Mouse (Mus musculus): ENCODE results near the gene Rpl37. TPM values are rescaled to one million over a fixed set of nuclear protein-coding genes. Genes with fewer than 3 reads are reported as not detected.

The Rpl37 gene
- total and polyA plus RNA-seq, 2 experiments from 2014 or later = 281 to 404 TPM

DNA sequence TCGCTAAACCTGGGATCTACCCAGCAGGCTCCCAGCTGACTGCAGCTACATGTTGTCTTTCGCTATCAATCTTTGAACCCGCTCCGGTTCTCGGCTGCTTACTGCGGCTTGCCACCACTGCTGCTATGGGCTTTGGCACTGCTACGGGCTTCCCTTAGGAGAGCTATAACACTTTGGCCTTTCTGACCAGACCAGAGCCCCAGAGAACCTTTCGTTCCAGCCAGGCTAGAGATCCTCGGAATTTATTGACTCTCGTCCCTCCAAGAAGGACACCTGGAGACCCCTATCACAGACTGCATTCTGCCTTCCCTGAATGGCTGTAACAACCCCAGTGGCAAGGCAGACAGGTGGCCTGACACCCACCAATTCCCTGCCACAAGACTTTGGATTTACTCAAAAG lies 26.3 kb upstream of the Rpl37 start:
- no peak for ATAC-seq (ENCODE audit: low FRiP score)
- no peak overlapping the region for H3K9ac ChIP-seq (replicated peaks; ENCODE audit: low read length, poor library complexity, severe bottlenecking)
- no peaks in the 10 kb centered on the region for H3K27me3 ChIP-seq (ENCODE audit: insufficient read depth, low read length)
- no peaks in the 10 kb centered on the region for H3K4me1 ChIP-seq (ENCODE audit: insufficient read depth, low read length)
- WGBS = 94% methylated on average over 10 of the region's 10 CpGs
- H3K4me2 ChIP-seq (ENCODE audit: low read depth, low read length, poor library complexity, severe bottlenecking) = no peak overlapping the region
- DNase-seq (ENCODE audit: low spot score) = no peak
- H3K36me3 ChIP-seq (ENCODE audit: insufficient read depth, low read length) = no peaks in the 10 kb centered on the region
- no peak for TF ChIP-seq CTCF (IDR thresholded peaks at IDR 0.05)
- no peak overlapping the region for H3K4me3 ChIP-seq (ENCODE audit: low read depth, low read length)
- H3K27ac ChIP-seq (ENCODE audit: low read depth, low read length) = no peak overlapping the region
- H3K9me3 ChIP-seq (ENCODE audit: low read length) = no peaks in the 10 kb centered on the region

DNA sequence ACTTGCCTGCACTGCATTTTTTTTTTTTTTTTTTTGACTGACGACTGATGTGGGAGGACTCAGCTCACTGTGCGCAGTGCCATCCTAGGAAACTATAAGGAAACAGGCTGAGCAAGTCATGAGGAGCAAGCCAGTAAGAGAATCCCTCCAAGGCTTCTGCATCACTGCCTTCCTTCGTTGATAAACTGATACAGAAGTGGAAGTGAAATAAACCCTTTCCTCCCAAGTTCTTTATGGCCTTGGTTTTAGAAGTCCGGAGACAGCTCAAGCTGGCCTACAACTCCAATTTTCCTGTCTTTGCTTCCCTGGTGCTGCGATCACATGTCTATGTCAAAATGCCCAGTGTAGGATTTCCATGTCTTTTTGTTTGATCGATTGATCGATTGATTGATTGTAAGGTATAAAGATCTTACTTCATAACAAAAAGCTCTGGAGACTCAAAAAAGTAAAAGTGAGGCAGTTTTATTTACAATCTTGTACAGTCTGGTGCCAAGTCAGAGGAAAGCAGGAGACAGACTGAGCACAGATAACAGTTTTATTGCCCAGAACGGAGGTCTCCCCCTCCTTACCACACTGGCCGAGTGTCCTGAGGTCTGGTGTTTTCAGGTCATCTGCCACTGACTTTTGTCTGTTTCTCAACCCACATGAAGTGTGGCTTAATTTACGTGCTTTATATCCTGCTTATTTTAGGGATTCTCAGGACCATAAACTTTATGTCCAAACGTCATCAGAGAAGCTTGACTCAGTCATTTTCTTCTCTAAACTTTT lies 20.7 kb upstream of the Rpl37 start:
- TF ChIP-seq CTCF (IDR thresholded peaks at IDR 0.05) = no peak
- Histone ChIP-seq H3K36me3 (ENCODE audit: insufficient read depth, low read length) (no peaks in the 10 kb centered on the region), H3K9ac (replicated peaks; ENCODE audit: low read length, poor library complexity, severe bottlenecking) (no peak overlapping the region), H3K9me3 (ENCODE audit: low read length) (no peaks in the 10 kb centered on the region), H3K4me1 (ENCODE audit: insufficient read depth, low read length) (no peaks in the 10 kb centered on the region), H3K4me2 (ENCODE audit: low read depth, low read length, poor library complexity, severe bottlenecking) (no peak overlapping the region), H3K27ac (ENCODE audit: low read depth, low read length) (no peak overlapping the region), H3K27me3 (ENCODE audit: insufficient read depth, low read length) (no peaks in the 10 kb centered on the region), H3K4me3 (ENCODE audit: low read depth, low read length) (no peak overlapping the region)
- DNase-seq (ENCODE audit: low spot score) (no peak), ATAC-seq (ENCODE audit: low FRiP score) (no peak)
- 92% methylated on average over 11 of the region's 11 CpGs for WGBS

DNA sequence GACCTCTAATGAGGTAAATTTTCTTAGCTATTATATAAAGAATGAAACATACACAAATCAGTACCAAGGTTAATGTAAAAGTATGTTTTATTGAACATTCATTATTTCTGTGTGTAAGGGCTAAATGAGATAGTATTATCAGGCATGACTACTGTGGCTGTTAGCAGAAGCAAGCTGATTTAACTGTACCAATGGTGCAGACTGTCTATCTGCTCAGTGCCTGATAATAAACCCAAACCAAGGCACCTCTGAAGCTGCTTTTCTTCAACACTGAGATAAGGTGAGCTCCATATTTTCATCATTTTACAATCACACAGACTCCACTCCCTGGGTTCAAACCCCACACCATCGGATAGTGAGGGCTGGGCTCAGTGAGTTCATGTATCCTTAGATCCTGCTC lies 19.1 kb upstream of the Rpl37 start:
- no peak for TF ChIP-seq CTCF (IDR thresholded peaks at IDR 0.05)
- Histone ChIP-seq H3K9me3 (ENCODE audit: low read length) (no peaks in the 10 kb centered on the region), H3K9ac (replicated peaks; ENCODE audit: low read length, poor library complexity, severe bottlenecking) (no peak overlapping the region), H3K4me3 (ENCODE audit: low read depth, low read length) (no peak overlapping the region), H3K36me3 (ENCODE audit: insufficient read depth, low read length) (no peaks in the 10 kb centered on the region), H3K4me1 (ENCODE audit: insufficient read depth, low read length) (no peaks in the 10 kb centered on the region), H3K4me2 (ENCODE audit: low read depth, low read length, poor library complexity, severe bottlenecking) (no peak overlapping the region), H3K27me3 (ENCODE audit: insufficient read depth, low read length) (no peaks in the 10 kb centered on the region), H3K27ac (ENCODE audit: low read depth, low read length) (no peak overlapping the region)
- ATAC-seq (ENCODE audit: low FRiP score) = no peak
- 95% methylated on average over 1 of the region's 1 CpGs for WGBS
- DNase-seq (ENCODE audit: low spot score) = no peak

DNA sequence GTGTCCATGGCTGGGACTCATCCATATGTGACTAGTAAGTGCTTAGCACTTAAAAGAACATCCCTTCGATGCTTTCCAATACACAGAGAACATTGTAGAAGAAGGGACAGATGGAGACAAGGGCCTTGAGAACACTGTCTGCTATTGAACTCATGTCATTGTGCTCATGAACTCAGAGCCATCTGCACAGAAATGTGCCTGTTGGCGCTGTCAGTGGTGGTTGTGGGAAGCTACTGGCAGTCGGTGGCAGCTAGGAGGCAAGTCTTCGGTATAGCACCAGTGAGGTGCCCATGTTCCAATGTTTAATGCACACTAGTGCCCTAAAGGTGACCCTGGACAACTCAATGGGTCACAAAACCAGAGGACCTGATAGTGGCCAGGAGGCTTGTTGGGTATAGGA lies 14.1 kb upstream of the Rpl37 start:
- no peak for TF ChIP-seq CTCF (IDR thresholded peaks at IDR 0.05)
- H3K27me3 ChIP-seq (ENCODE audit: insufficient read depth, low read length) = no peaks in the 10 kb centered on the region
- H3K36me3 ChIP-seq (ENCODE audit: insufficient read depth, low read length) = no peaks in the 10 kb centered on the region
- H3K27ac ChIP-seq (ENCODE audit: low read depth, low read length) = no peak overlapping the region
- H3K9ac ChIP-seq (replicated peaks; ENCODE audit: low read length, poor library complexity, severe bottlenecking) = no peak overlapping the region
- ATAC-seq (ENCODE audit: low FRiP score) (no peak), DNase-seq (ENCODE audit: low spot score) (no peak)
- H3K4me2 ChIP-seq (ENCODE audit: low read depth, low read length, poor library complexity, severe bottlenecking) = no peak overlapping the region
- 93% methylated on average over 4 of the region's 4 CpGs for WGBS
- no peak overlapping the region for H3K4me3 ChIP-seq (ENCODE audit: low read depth, low read length)
- H3K9me3 ChIP-seq (ENCODE audit: low read length) = no peaks in the 10 kb centered on the region
- no peaks in the 10 kb centered on the region for H3K4me1 ChIP-seq (ENCODE audit: insufficient read depth, low read length)

- no peaks in the 10 kb centered on the region for H3K36me3 ChIP-seq (ENCODE audit: insufficient read depth, low read length)
- TF ChIP-seq CTCF (IDR thresholded peaks at IDR 0.05) = no peak
- H3K4me2 ChIP-seq (ENCODE audit: low read depth, low read length, poor library complexity, severe bottlenecking) = no peak overlapping the region
- H3K27ac ChIP-seq (ENCODE audit: low read depth, low read length) = no peak overlapping the region
- no peak for DNase-seq (ENCODE audit: low spot score)
- ATAC-seq (ENCODE audit: low FRiP score) = peak; percentile 13; the same call in 1 of the 2 replicates
- H3K9me3 ChIP-seq (ENCODE audit: low read length) = no peaks in the 10 kb centered on the region
- H3K27me3 ChIP-seq (ENCODE audit: insufficient read depth, low read length) = no peaks in the 10 kb centered on the region
- no peak overlapping the region for H3K9ac ChIP-seq (replicated peaks; ENCODE audit: low read length, poor library complexity, severe bottlenecking)
- 80% methylated on average over 6 of the region's 6 CpGs for WGBS
- H3K4me3 ChIP-seq (ENCODE audit: low read depth, low read length) = no peak overlapping the region
- no peaks in the 10 kb centered on the region for H3K4me1 ChIP-seq (ENCODE audit: insufficient read depth, low read length)
Observed at GRCm38 (mm10) chr15:5105891-5106290, 10.6 kb upstream of the Rpl37 start.

DNA sequence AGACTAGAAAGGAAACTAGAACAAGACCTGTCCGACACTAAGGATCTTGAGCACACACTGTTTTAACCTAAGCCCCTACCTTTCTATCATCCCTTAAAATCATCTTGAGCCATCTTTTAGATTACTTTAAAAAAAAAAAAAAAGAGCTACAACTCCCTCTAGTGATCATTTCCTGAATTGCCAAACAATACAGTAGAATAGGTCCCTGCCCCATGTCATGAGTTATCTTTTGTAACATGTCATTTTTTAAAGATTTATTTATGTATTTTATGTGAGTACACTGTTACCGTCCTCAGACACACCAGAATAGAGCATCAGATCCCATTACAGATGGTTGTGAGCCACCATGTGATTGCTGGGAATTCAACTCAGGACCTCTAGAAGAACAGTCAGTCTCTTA lies 10.2 kb upstream of the Rpl37 start:
- Histone ChIP-seq H3K36me3 (ENCODE audit: insufficient read depth, low read length) (no peaks in the 10 kb centered on the region), H3K27ac (ENCODE audit: low read depth, low read length) (no peak overlapping the region), H3K9me3 (ENCODE audit: low read length) (no peaks in the 10 kb centered on the region), H3K9ac (replicated peaks; ENCODE audit: low read length, poor library complexity, severe bottlenecking) (no peak overlapping the region), H3K4me3 (ENCODE audit: low read depth, low read length) (no peak overlapping the region), H3K4me2 (ENCODE audit: low read depth, low read length, poor library complexity, severe bottlenecking) (no peak overlapping the region), H3K27me3 (ENCODE audit: insufficient read depth, low read length) (no peaks in the 10 kb centered on the region), H3K4me1 (ENCODE audit: insufficient read depth, low read length) (no peaks in the 10 kb centered on the region)
- ATAC-seq (ENCODE audit: low FRiP score) = peak; percentile 20; the same call in 1 of the 2 replicates
- DNase-seq (ENCODE audit: low spot score) = peak; percentile 46
- WGBS = 43% methylated on average over 2 of the region's 2 CpGs
- TF ChIP-seq CTCF (IDR thresholded peaks at IDR 0.05) = peak; percentile 74

Measured in midbrain, postnatal 0 days (tissue).